Mouse (Mus musculus): Measurements from ENCODE around the gene Cyp2s1.
"Not testable (repeated sequence)": the region's sequence is repeated elsewhere in the genome, so short reads cannot be mapped to it uniquely, and the experiment has no call there.

Cyp2s1 gene

GRCm38 (mm10) chr7:25811716-25812115 is 5.0 kb downstream of the Cyp2s1 start:
- DNase-seq (ENCODE audit: inconsistent ontology term): no peak

DNA sequence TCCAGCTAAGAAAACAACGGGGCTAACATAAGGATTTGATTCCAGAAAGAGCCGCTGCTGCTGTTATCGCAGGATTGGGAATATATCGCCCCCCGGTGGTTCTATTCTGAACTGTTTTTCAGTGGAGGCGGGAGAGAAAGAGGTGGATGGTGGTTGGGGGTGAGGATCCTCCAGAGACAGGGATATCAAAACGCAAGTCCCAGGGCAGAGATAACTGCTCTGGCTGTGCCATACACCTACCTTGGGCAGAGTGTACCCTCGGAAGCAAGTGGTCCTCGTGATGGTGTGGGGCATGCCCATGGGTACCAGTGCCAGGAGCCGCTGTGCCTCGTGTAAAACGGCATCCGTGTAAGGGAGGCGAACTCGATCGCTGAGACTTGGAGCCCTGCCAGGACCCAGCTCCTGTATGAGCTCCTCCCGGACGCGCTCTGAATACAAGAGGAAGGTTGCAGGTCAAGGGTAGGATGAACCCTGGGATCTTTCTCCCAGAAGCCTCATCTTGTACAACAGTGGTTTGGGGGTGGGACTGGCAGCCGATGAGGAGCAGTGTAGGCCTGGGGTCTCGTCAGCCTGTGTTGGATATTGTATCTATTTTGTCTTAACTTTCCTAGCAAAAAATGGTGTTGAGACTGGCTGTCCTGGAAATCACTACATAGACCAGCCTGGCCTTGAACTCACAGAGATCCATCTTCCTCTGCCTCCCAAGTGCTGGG is 10.9 kb downstream of the Cyp2s1 start:
- peak; percentile 82 for DNase-seq (ENCODE audit: inconsistent ontology term)

DNA sequence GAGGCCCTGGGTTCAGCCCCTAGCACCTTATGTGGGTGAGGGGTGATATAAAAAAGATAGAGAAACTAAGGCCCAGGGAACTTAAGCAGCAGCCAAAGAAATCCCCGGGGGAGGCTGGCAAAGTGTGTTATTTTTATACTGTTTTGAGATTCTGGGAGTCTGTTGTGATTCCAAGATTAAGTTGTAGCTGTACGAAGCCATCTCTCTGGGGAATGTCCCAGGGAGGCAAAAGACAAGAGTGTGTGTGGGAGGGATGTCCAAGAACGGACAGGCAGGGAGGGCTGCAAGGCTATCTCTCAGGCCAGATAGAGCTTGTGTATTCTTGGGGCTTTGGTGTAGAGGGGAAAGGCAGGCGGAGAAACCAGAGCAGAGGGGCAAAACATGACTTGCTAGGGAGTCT is 11.9 kb downstream of the Cyp2s1 start:
- no peak for DNase-seq (ENCODE audit: inconsistent ontology term)

- no peak for DNase-seq (ENCODE audit: inconsistent ontology term)
Observed at GRCm38 (mm10) chr7:25803460-25803859, 13.3 kb downstream of the Cyp2s1 start.

GRCm38 (mm10) chr7:25802241-25803125 is 14.2 kb downstream of the Cyp2s1 start:
- DNase-seq (ENCODE audit: inconsistent ontology term): peak; percentile 43

DNA sequence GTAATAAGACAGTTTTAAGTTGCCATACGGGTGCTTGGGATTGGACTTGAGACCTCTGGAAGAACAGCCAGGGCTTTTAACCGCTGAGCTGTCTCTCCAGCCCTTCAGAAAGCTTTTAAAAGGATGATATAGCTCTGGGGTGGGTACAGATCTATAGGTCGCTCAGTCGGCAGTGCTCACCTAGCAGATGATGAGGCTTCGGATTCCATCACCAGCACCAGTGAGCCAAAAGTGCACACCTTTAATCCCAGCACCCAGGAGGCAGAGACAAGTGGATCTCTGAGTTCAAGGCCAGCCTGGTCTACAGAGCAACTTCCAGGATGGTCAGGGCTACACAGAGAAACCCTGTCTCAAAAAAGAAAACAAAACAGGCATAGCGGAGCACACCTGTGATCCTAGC is 15.7 kb downstream of the Cyp2s1 start:
- DNase-seq (ENCODE audit: inconsistent ontology term): no peak

DNA sequence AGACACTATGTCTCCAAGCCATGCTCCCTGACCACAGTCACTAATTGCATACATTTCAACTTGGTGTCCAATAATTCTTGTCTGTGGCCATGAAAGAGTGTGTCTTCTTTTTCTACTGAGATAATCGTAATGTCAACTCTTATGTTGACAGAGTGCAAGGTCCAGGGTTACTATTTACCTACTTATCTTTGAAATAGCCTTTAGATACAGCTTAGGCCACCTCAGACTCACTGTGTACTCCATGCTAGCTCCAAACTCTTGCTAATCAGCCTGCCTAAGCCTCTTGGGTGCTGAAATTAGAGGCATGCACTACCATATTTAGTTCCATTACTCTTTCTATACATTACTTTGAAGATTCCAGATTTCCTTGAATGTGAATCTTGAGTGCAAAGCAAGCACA is 17.3 kb downstream of the Cyp2s1 start:
- no peak for DNase-seq (ENCODE audit: inconsistent ontology term)

- DNase-seq (ENCODE audit: inconsistent ontology term): no peak
Observed at GRCm38 (mm10) chr7:25798540-25798939, 18.2 kb downstream of the Cyp2s1 start.

DNA sequence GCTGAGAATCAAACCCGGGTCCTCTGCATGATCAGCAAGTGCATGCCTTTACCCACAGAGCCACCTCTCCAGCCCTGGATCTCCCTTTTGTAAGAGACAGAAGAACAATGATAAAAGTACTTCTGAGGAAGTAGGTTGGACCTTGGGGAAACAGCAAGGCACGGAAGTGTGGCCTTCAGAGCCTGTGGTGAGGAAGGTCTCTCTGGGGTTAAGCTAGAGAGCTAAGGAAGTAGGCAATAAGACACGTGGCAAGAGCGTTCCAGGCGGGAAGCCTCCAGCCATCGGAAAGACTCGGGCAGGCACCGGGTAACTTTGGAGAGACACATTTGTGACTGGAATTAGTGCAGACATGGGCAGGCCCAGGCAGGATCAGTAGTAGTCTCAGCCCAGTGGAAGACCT is 21.9 kb downstream of the Cyp2s1 start:
- DNase-seq (ENCODE audit: inconsistent ontology term): no peak

- DNase-seq (ENCODE audit: inconsistent ontology term): no peak
Observed at GRCm38 (mm10) chr7:25793679-25794078, 23.0 kb downstream of the Cyp2s1 start.

DNA sequence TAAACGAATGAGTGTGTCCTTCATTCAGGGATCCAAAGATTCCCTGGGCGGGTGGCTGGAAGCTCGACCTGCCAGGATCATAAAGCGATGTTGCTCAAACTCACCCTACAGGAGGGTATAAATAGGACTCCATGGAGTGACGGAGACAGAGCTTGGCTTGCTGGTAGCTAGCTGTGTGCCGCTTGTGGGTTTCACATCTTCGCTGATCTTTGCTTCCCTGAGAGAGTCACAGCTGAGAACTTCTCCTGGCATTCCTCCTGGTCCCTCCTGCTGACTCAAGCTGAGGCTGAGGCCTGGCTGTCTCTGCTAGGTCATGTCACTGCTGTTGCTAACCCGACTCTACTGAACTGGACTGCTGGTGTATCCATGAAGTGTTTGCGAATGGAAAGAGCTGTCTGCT is 23.7 kb downstream of the Cyp2s1 start:
- not testable (repeated sequence) for DNase-seq (ENCODE audit: inconsistent ontology term)

DNA sequence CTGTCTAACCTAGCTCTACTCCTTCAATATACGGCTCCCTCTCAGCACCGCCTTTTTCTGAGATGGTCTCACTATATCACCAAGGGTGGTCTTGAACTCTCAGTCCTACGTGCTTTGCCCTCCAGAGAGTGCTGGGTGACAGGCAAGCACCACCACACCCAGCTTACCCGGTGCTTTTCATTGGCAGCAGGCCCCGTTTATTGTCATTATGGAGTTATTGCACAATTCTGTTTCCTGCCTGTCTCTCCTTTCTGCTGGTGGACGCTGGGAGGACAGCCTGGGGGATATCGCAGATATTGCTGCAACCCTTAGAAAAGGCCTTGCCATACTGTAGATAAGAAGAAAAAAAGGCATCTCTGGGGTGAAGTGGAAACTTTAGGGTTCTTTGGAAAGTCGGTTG is 26.1 kb downstream of the Cyp2s1 start:
- no peak for DNase-seq (ENCODE audit: inconsistent ontology term)

GRCm38 (mm10) chr7:25789129-25789440 is 27.6 kb downstream of the Cyp2s1 start:
- DNase-seq (ENCODE audit: inconsistent ontology term): peak; percentile 36

DNA sequence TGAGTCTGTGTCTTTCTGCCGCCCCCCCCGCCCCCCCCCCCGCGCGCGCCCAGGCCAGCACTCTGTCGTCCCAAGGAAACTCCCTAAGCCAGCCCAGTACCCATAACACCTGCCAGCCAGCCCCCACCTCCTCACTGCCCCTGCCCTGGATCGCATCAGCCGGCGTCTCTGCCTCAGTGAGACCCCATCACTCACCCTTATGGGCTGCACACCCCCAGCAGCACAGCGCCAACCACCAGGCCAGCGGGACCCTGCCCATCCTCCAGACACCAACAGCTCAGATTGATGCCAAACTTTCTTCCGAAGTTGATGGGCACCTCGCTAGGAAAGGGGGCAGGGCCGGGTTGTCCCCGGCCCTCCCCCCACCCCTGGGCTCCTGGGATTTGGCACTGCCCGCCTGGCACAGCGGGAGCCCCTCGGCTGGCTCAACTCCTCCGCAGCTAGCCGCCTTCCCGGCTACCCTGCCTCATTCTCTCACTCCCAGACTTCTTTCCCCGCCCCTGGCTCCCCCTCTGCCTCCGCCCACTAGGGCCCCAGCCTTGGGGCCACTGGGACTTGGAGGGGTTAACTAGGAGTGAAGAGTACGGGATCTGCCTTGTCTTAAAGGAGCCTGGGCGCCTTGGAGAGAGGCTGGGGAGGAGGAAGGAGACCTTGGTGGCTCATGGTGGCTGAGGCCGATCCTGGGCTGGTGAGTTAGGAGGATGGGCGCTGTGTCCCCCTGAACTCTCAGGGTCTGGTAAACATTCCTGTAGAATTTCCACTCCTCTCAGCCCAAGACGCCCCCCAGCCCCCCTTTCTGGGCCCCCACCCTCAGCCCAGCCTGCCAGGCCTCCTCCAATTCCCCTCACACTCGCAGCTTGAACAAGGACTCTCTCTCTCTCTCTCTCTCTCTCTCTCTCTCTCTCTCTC is 28.2 kb downstream of the Cyp2s1 start, which contains the start of gene Axl:
Gene Axl, minus strand, starts transcription at position 486 of the 909 bp plus-strand sequence.
- DNase-seq (ENCODE audit: inconsistent ontology term): peak; percentile 96

- peak; percentile 86 for DNase-seq (ENCODE audit: inconsistent ontology term)
Observed at GRCm38 (mm10) chr7:25787456-25788219, 29.1 kb downstream of the Cyp2s1 start.

DNA sequence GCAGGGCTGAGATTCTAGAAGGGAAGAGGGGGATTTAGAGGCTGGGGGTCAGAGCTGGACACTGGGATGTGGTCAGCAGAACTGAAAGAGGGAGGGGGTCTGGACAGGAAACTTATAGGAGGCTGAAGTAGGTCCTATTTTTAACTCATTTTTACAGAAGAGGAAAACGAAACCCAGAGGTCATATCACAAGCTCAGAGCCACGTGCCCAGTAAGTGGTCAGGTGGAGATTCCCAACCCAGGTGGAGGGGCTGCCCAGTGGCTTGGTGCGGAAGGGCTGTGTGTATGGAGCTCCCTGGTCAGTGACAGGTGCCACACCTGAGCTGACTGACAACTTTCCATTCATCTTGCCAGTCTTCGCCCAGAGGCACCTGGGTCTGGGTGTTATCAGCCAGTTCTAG is 29.7 kb downstream of the Cyp2s1 start:
- no peak for DNase-seq (ENCODE audit: inconsistent ontology term)

DNA sequence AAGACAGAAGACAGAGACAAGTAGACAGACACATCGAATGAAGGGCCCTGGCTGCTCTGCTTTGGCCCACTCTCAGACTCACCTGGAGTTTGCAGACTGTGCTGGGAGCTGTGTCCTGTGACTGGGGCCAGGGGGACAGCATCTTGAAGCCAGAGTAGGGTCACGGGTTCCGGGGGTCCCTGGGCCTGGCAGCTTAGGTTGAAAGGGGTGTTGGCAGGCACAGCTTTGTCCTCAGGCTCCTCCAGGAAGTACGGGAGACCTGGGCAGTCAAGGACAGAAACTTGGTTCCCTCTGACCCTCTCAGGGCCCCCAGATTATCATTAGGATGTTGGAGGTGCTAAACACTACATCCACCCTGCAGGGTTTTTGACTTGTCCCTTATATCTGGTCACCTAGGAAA is 31.0 kb downstream of the Cyp2s1 start:
- DNase-seq (ENCODE audit: inconsistent ontology term): no peak

DNA sequence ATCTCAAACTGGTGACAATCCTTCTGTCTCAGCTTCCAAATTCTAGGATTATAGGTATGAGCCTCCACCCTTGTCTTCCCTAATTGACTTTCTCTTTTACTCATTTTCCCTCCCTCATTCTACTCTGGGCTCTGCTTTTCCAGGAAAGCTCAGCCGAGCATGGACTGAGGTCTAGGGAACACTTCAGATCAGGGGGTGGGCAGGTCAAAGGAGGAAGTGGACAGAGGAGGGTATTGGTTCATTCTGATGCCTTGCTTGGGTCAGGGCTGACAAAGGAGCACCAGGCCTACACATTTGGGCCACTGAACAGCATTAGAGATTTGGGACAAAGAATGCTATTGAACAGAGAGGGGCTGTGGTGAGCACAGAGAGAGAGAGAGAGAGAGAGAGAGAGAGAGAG is 31.9 kb downstream of the Cyp2s1 start:
- peak; percentile 70 for DNase-seq (ENCODE audit: inconsistent ontology term)

DNA sequence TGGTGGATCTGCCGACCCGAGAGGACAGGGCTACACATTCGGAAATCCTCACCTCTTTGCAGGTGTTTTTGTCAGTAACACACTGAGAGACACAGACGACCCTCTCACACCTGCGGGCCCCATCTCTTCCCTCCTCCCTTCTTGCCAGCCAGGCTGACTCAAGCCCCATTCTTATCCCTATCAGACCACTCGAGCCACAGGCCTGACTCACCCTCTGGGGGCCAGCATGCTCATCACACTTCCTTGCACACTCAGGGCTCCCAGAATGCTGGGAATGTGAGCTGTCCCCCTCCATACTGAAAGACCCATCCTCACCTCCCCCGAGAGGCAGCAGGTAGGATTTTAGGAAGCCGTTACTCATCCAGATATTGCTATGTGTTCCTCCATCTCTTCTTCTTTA is 33.0 kb downstream of the Cyp2s1 start:
- peak; percentile 82 for DNase-seq (ENCODE audit: inconsistent ontology term)

GRCm38 (mm10) chr7:25782744-25783143 is 34.0 kb downstream of the Cyp2s1 start:
- no peak for DNase-seq (ENCODE audit: inconsistent ontology term)

DNA sequence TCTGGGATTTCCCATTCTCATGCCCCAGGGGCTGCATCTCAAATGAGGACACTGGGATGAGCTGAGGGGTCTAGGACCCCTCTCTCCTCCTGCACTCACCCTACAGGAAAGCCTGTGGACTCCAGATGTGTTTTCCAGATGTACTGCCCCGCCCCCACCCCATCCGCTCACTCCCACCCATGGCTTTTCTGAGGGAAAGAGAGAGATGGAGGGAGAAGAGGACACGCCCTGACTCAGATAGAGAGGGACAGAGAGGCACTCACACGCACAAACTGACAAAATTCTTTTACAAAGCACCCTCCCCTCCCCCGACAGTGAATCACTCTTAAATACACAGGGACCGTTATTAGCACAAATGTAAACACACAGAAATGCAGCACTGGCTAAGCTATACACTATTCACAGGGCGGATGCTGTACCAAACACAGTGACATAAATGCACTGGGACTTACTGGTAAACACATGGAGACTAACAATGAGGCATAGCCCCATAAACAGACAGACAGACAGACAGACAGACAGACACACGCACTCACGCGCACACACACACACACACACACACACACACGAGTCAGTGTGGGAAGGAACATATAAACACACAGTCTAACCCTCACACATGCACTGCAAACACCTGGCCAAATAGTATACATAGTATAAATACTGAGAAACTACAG is 34.6 kb downstream of the Cyp2s1 start:
- DNase-seq (ENCODE audit: inconsistent ontology term): peak; percentile 89

All from Muller cell, postnatal 12 days (primary cell).